Mouse (Mus musculus) activated CD4-positive, CD25-positive, alpha-beta regulatory T cell (primary cell): Measurements from ENCODE around the gene Rps6ka1. TPM values are rescaled to one million over a fixed set of nuclear protein-coding genes. Genes with fewer than 3 reads are reported as not detected.

Experiments
- polyA plus RNA-seq, 2 experiments: library from polyadenylated mRNA; unstranded; fragments of 100-300 nt; shearing (Covaris generic); gene quantifications; one replicate each; pipeline ENCODE4 v1.2.1; 2017

Gene Rps6ka1
- 100 to 1,000 TPM; 146 to 395 TPM for polyA plus RNA-seq

GRCm38 (mm10) chr4:133887672-133888453, at the start of gene Rps6ka1:
Gene Rps6ka1, minus strand, starts transcription at chr4:133887797.

Other genes starting within 250 kb of the Rps6ka1 start
- gene Zdhhc18, start 237.6 kb downstream of the Rps6ka1 start, polyA plus RNA-seq = 100 to 1,000 TPM; 219 to 276 TPM
- gene Pigv, start 215.2 kb downstream of the Rps6ka1 start, polyA plus RNA-seq = 10 to 100 TPM; 20.2 to 25.7 TPM
- gene Arid1a, start 131.0 kb downstream of the Rps6ka1 start, polyA plus RNA-seq = 10 to 100 TPM; 32.1 to 44.6 TPM
- gene Hmgn2, start 80.9 kb upstream of the Rps6ka1 start, polyA plus RNA-seq = 100 to 1,000 TPM; 466 to 483 TPM
- 10 to 100 TPM; 26.9 to 27.6 TPM for gene Dhdds, start 113.1 kb upstream of the Rps6ka1 start, polyA plus RNA-seq
- not detected for gene Lin28a, start 131.0 kb upstream of the Rps6ka1 start, polyA plus RNA-seq
- 1 to 10 TPM; 1.4 to 1.9 TPM for gene Zfp683, start 166.0 kb upstream of the Rps6ka1 start, polyA plus RNA-seq
- gene Crybg2, start 173.0 kb upstream of the Rps6ka1 start, polyA plus RNA-seq = 10 to 100 TPM; 18.4 to 30.3 TPM
- 1,000 to 10,000 TPM; 3,692 to 4,204 TPM for gene Cd52, start 207.3 kb upstream of the Rps6ka1 start, polyA plus RNA-seq
- 10 to 100 TPM; 49.3 to 59.8 TPM for gene Ubxn11, start 214.8 kb upstream of the Rps6ka1 start, polyA plus RNA-seq
- 1,000 to 10,000 TPM; 1,591 to 1,837 TPM for gene Sh3bgrl3, start 241.0 kb upstream of the Rps6ka1 start, polyA plus RNA-seq